Mouse (Mus musculus): ENCODE measurements at regions not wholly inside any gene's neighbourhood (a gene's known extent, or its start where the extent isn't known, plus 50 kb on each side); places are given as distances from the start of the nearest gene placed in this dataset.

- DNase-seq (ENCODE audit: low spot score in 2 of 2) = no peak
Measured at GRCm38 (mm10) chr4:106043661-106044060, 254.0 kb downstream of the Gm12728 start.

GRCm38 (mm10) chr4:106048053-106048452 lies 258.4 kb downstream of the Gm12728 start:
- no peak for DNase-seq (ENCODE audit: low spot score in 2 of 2)

- DNase-seq (ENCODE audit: low spot score in 2 of 2) = no peak
Measured at GRCm38 (mm10) chr4:106048797-106049196, 259.1 kb downstream of the Gm12728 start.

DNA sequence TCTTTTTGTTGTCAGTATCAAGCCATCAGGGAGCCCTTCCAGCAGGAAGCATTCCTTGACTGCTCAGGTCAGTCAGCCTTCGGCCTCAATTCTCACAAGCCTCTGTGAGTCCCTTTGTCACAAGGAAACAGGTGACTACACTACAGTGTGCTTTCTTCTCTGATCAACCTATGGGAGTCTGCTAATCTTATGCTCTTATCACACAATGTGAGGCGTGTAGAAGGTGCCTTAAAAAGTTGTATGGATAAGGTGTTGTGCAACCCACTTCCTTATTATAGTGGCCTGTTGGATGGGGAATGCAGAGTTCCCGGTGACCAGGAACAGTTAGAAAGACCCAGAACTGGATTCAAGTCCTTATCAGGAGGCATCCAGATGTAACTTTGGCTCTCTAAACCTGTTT lies 260.2 kb downstream of the Gm12728 start:
- no peak for DNase-seq (ENCODE audit: low spot score in 2 of 2)

GRCm38 (mm10) chr4:106050297-106050696 lies 260.6 kb downstream of the Gm12728 start:
- DNase-seq (ENCODE audit: low spot score in 2 of 2) = no peak

DNA sequence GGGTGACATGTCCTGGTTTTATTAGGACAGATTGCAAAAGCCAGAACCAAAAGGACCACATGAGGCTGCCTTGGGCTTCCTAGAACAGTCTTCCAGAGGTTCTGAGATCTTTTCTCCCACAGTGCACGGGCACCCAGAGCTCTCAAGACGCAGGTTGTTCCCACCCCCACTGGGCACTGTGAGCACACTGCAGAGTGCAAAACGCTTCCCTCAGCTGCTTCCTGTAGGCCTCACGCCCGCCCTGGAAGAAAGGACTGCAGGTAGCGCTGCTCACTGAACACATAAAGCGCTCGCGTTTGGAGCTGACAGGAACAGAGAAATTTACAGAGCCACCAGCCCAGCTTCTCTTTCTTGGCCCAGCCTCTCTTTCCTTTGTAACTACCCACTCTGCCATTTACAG lies 262.5 kb upstream of the Usp24 start:
- no peak for DNase-seq (ENCODE audit: low spot score in 2 of 2)

GRCm38 (mm10) chr4:106054324-106054723 lies 261.7 kb upstream of the Usp24 start:
- no peak for DNase-seq (ENCODE audit: low spot score in 2 of 2)

DNA sequence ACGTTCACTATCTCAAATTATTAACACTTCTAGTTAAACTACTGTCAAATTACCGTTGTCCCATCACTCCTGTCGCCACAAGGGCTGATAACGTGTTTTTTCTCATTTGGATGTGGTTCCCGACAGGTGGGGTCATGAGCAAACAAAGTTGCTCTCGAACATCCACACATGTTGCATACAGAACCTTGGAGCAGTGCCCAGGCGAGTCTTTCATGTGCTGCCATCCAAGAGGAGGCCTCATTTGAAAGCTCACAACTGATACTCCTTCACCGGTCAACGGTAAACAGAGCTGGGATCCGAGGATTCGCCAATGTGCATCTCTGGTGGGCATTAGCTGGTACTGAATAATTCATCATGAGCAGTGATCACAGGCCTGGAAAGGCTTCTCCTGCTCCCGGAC lies 253.4 kb upstream of the Usp24 start:
- no peak for DNase-seq (ENCODE audit: low spot score in 2 of 2)

DNA sequence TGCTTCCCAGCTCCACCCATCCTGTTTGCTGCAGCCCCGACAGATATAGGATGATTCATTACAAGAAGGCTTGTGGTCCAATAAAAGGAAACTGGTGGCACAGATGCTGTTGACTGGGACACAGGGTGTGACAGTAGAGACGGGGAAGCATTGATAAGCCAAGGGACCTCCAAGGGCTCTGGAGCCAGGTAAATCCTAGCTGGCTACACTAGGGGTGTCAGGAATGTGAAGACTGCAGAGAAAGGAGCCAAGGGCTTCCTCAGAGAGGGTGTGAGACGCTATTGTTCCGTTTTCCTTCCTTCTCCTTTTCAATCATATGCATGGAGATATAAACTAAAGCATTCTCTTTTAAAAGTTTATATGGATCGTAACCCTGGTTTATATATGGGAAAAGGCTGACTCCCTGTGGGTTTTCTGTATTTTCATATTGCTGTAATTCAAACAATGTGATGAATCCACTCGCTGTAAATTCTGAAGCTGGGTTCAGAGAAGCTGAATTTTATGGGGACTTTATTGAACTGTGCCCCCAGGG lies 252.1 kb upstream of the Usp24 start:
- no peak for DNase-seq (ENCODE audit: low spot score in 2 of 2)

- no peak for DNase-seq (ENCODE audit: low spot score in 2 of 2)
Measured at GRCm38 (mm10) chr4:106067023-106067422, 249.0 kb upstream of the Usp24 start.

GRCm38 (mm10) chr4:106083546-106083945 lies 232.5 kb upstream of the Usp24 start:
- no peak for DNase-seq (ENCODE audit: low spot score in 2 of 2)

- no peak for DNase-seq (ENCODE audit: low spot score in 2 of 2)
Measured at GRCm38 (mm10) chr4:106091927-106092675, 223.9 kb upstream of the Usp24 start.

GRCm38 (mm10) chr4:106092676-106093070 lies 223.3 kb upstream of the Usp24 start:
- DNase-seq (ENCODE audit: low spot score in 2 of 2) = no peak

DNA sequence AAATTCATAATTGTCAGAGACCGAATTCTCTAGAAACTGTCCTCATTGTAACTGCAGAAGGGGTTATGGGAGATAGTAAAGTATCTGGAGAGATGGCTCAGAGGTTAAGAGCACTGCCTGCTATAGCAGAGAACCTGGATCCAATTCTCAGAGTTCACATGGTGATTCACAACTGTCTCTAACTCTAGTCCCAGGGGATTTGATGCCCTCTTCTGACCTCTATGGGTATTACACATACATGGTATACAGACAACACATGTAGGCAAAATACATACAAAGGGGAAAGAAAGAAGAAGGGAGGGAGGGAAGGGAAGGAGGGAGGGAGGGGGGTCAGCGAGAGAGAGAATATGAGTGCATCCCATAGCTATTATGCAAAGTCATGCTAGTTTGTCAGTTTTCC lies 222.8 kb upstream of the Usp24 start:
- no peak for DNase-seq (ENCODE audit: low spot score in 2 of 2)

DNA sequence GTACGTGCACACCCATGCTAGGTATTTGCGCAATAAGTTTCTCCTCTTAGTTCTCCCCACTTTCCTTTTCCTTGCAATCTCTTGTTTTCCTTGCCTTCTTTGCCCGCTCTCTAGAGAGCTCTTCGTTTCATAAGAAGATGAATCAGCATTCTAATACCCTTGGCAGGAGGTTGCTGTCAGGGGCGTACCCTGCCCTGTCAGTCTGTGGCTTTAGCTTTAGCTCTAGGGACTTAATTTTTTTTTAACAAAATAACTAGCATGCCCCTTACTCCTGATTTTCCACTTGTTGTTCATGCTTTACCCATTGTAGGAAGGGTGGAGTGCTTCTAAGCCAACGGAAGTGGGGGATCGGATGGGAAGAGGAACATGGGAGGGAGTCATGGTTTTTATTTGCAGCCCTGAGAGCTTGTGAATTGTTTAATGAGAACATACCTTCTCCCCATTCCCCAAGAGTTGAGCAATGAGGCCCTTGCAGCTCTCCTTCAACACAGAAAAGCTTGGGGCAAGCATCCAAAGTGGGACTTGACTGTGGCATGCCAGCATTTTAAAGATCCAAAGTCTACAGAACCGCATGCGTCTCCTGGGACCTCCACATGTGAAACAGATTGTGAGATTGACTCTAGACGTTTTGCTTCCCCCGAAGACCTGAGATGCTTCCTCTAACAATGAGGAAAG lies 221.0 kb upstream of the Usp24 start:
- no peak for DNase-seq (ENCODE audit: low spot score in 2 of 2)

GRCm38 (mm10) chr4:106096130-106096529 lies 219.9 kb upstream of the Usp24 start:
- DNase-seq (ENCODE audit: low spot score in 2 of 2) = no peak

GRCm38 (mm10) chr4:106097846-106098245 lies 218.2 kb upstream of the Usp24 start:
- DNase-seq (ENCODE audit: low spot score in 2 of 2) = no peak

DNA sequence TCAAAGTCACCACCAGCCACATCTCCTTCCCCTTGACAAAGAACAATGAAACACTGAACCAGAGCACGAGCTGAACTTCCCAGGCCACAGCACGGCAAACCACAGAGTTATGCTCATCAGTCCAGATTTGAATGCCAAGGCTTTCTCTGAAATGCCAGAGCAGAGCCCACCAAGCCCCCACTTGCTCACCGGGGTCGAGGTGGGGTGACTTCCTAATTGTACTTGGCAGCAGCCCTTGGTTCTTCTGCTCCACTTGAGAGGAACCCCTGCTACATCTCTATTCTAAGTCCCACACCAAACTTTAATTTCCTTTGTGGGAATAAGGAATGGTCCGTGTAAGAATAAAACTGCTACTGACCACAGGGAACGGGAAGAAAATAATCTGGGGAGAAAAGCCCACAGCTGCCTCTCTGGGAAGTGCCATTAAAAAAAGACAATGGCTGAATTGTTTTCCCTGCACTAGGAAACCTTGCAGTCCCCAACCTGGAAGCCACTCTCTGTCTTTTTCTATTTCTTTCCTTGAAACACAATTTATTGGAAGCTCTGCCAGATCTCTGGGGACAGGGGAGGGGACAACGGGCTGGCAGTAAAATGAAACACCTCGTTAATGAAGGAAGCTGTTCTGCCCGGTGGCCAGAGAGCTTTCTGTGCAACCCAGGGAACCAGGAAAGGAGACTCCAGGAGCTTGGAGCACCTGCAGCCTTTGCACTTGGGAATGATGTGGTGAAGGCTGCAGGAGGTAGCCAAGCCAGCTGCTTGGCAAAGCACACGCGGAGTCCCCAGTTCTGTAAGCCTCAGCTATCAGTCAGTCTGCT lies 215.6 kb upstream of the Usp24 start:
- no peak for DNase-seq (ENCODE audit: low spot score in 2 of 2)

DNA sequence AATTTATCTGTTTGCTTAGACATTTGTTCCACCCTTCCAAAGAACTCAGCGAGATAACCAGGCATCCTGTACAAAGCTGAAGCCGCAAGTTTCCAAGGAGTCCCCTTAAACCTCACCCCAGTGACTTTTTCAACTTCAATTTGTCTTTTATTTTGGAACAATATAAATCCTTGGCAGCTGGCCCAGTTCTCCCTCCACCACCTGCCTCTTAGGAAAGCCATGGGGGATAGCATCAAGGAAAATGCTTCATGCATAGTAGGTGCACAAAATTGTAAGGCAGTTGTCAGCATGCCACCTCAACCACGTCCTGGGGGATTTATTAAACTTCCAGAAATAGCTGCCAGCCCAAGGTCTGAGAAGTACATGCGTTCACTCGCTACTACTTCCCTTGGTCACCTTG lies 214.1 kb upstream of the Usp24 start:
- DNase-seq (ENCODE audit: low spot score in 2 of 2) = no peak

DNA sequence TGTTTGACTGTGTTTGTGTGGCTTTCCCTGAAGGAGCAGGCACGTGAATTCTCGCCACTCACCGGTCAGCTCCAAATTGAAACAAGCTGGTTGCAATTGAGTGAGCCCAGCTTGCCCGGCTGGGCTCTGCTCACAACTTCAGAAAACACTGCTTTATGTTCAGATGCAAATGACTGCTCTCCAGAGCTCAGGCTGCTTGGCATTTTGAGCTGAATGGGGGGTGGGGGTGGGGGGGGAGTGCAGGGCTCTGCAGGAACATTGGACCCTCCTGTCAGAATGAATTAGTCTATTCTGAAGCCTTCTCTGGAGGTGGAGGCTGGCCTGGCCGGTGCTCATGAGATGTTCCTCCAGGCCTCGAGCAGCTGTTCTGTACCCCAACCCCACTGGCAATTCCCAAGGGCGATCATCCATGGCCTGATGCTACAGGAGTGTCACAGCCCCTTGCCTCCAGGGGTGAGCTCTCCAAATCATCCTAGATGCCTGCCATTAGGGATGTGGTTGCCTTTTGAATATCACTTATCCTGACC lies 213.5 kb upstream of the Usp24 start:
- no peak for DNase-seq (ENCODE audit: low spot score in 2 of 2)

DNA sequence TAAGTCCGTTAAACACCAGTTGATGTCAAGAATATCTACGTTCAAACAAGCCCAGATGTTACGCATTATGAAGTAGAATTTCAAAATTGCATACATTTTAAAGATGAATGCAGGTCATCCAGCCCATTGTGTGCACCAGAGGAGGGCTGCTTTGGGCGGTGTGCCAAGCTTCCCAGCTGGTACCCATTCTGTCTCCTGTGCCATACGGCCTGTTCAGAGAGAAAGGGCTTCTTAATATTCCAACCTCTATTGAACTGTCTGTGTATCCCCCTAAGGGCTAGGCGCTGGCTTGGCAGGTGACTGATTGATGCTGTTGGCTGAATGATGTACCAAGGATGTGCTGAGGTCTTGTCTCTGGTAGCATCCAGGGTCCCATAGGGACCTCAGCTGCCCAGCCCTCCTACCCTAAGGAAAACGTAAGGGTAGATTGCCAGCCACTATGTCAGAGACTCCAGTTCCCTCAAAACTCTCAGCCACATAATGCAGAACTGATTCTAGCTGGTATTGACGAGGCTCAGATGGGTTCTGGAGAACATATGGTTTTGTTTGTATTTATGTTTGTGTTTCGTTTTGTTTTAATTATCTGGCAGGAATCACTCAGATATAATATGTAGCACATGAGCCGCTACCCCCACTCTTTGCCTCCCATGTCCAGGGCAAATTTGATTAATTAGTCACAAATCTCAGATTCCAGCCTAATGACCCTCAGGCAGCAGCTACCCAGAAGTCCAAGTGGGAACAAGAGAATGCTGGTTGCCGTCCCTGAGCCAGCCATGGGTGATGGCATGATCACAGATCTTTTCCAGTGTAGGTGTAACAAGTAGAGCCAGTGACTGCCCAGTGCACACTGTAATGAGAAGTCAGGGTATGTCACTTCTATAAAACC lies 212.0 kb upstream of the Usp24 start:
- DNase-seq (ENCODE audit: low spot score in 2 of 2) = no peak

Measured in thymus, postnatal 10 days (tissue).